Mouse (Mus musculus) central nervous system, embryonic 18 days (tissue): Measurements from ENCODE around the gene Maea. TPM values are rescaled to one million over a fixed set of nuclear protein-coding genes. Genes with fewer than 3 reads are reported as not detected.

Source experiments
- polyA plus RNA-seq: library from polyadenylated mRNA; depleted of rRNA; stranded (reverse); fragments of >200 nt; gene quantifications from 2 replicates; pipeline ENCODE4 v1.2.3, GENCODE M21; 2012; rRNA removed

Gene Maea
- polyA plus RNA-seq: 165 and 177 TPM in 2 replicates

GRCm38 (mm10) chr5:33335273-33335976 is at the start of gene Maea:
Gene Maea, plus strand, starts transcription at chr5:33335509.

GRCm38 (mm10) chr5:33378302-33378854 is 43.1 kb downstream of the Maea start, which contains the start of gene Uvssa:
Gene Uvssa, plus strand, starts transcription at chr5:33378549.

Other genes with a start within 250 kb of the Maea start
- 0.08 and 0.20 TPM in 2 replicates for gene Slc5a1, start 231.3 kb upstream of the Maea start, polyA plus RNA-seq
- 4.0 and 4.6 TPM in 2 replicates for gene Spon2, start 117.1 kb upstream of the Maea start, polyA plus RNA-seq
- 296 and 298 TPM in 2 replicates for gene Ctbp1, start 60.5 kb upstream of the Maea start, polyA plus RNA-seq
- 6.3 and 6.8 TPM in 2 replicates for gene Uvssa, start 43.0 kb downstream of the Maea start, polyA plus RNA-seq
- 0.56 and 0.88 TPM in 2 replicates for gene Nkx1-1, start 98.5 kb downstream of the Maea start, polyA plus RNA-seq